Mouse (Mus musculus) liver, embryonic 16.5 days (tissue): ENCODE data around the gene Gm4869. TPM values are rescaled to one million over a fixed set of nuclear protein-coding genes. Genes with fewer than 3 reads are reported as not detected.

Experiments
- ATAC-seq: fragments of 200-750 bp; cut with Nextera tagmentation; 2 replicates; pipeline ENCODE4 v1.8.0; 2017; ENCODE audit warnings: low read depth, mild to moderate bottlenecking, moderate number of reproducible peaks, moderate library complexity
- H3K27ac ChIP-seq: fragments of 300-500 bp; sonication (generic); 2 replicates; pipeline ENCODE4 v1.5.1; 2014; ENCODE audit warnings: mild to moderate bottlenecking, low read length
- H3K27me3 ChIP-seq: fragments of 300-500 bp; sonication (generic); 2 replicates; pipeline ENCODE4 v1.6.1; 2014; ENCODE audit warnings: low read depth, low read length, mixed read lengths; ENCODE audit not compliant: control insufficient read depth, insufficient read depth
- H3K36me3 ChIP-seq: fragments of 300-500 bp; sonication (generic); 2 replicates; pipeline ENCODE4 v1.6.1; 2014; ENCODE audit warnings: mild to moderate bottlenecking; ENCODE audit not compliant: control insufficient read depth, insufficient read depth
- H3K4me1 ChIP-seq: fragments of 300-500 bp; sonication (generic); 2 replicates; pipeline ENCODE4 v1.6.1; 2014; ENCODE audit warnings: low read depth, low read length, mixed read lengths; ENCODE audit not compliant: control insufficient read depth
- H3K4me2 ChIP-seq: fragments of 300-500 bp; sonication (generic); 2 replicates; pipeline ENCODE4 v1.6.1; 2014; ENCODE audit warnings: low read depth, low read length, mixed read lengths
- H3K4me3 ChIP-seq: fragments of 300-500 bp; sonication (generic); 2 replicates; pipeline ENCODE4 v1.5.1; 2014; ENCODE audit warnings: low read depth, mild to moderate bottlenecking, low read length
- H3K9ac ChIP-seq: fragments of 300-500 bp; sonication (generic); 2 replicates; pipeline ENCODE4 v1.6.1; 2014; ENCODE audit warnings: low read depth, low read length
- H3K9me3 ChIP-seq: fragments of 300-500 bp; sonication (generic); replicated peaks from 2 replicates; pipeline ENCODE4 v1.6.1; 2016; ENCODE audit warnings: low read length; ENCODE audit not compliant: control insufficient read depth
- WGBS: fragments of 180-500 bp; shearing (Covaris S2); extraction: QIAGEN DNeasy Blood & Tissue Kit; methylation state at CpG from one replicate; pipeline ENCODE4 v1.1.7; 2014; ENCODE audit not compliant: insufficient replicate concordance; 5-methylcytosine and 5-hydroxymethylcytosine counted together
- polyA plus RNA-seq: library from polyadenylated mRNA; unstranded; fragments of >200 nt; fragmentation: Nextera tagmentation; extraction: Ambion mirVana; gene quantifications from 2 replicates; pipeline ENCODE4 v1.2.1, GENCODE M21; 2015

The Gm4869 gene
- polyA plus RNA-seq, 1 experiment from 2014 or later = not detected

DNA sequence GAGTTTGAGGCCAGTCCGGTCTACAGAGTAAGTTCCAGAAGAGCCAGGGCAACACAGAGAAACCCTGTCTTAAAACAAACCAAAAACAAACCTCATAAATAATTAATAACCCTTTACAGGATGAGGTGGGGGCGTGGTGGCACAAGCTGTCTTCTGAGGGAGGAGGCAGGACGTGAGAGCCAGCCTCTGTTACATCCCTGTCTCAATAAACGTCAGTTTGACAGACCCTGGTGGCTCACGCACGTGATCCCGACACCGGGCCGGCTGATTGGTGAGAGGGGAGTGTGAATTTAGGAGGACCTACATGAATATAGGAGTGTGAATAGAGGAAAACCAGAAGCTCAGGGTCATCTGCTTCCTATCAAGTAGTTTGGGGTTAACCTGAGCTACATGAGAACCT lies 63.8 kb downstream of the Gm4869 start:
- Histone ChIP-seq H3K9ac (peak overlapping the region; percentile 17; the same call in 1 of the 2 replicates), H3K27ac (peak overlapping the region; percentile 52)

DNA sequence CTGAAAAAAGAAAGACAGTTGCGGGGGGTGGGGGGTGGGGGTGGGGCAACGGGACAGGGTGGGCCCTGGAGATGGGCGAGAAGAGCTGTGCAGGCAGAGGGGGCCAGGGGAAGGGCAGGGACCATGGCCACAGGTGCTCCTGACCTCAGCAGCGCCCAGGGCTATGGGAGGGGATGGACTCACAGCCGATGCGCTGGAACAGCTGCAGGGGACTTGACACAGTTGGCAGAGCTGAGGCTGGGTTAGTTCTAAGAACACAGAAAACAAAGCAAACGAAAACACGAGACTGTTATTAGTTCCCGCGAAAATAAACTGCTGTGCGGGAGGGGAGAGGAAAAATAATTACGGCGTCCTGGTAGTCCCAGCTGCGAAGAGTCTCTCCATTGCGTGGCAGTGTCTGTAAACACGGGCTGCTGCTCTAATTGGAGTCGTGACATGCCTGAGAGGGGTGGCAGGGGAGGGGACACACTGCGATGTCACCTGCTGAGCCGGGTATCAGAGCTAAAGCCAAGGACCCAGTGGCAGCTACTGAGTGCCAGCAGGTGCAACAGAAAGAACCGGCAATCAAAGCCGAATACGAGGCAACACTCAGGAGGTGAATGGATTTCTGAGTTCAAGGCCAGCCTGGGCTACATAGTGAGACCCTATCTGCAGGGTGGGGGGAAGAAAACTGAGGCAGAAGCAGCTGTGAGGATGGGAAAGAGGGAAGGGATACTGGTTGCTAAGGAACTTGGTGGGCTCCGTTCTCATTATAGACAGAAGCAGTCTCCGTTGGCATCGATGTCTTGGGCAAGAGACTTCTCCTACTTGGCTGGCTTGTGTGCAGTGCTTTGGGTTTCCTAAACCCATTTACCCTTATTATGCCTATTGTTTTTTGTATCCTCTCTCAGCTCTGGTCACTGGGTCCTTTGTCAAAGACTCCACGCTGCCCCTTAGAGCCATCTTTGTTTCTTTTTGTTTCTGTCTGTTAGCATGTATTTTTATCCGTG lies 64.9 kb downstream of the Gm4869 start:
- Histone ChIP-seq H3K27me3 (no peaks in the 10 kb centered on the region), H3K9ac (no peak overlapping the region), H3K9me3 (no peaks in the 10 kb centered on the region), H3K4me1 (peaks cover 41% of the 10 kb centered on the region), H3K4me2 (no peak overlapping the region), H3K27ac (peak overlapping the region; percentile 29; the same call in 1 of the 2 replicates), H3K4me3 (no peak overlapping the region), H3K36me3 (no peaks in the 10 kb centered on the region)
- ATAC-seq = no peak
- 65% methylated on average over 27 of the region's 27 CpGs for WGBS

More for the DNA sequence above, 63.8 kb downstream of the Gm4869 start:
- no peaks in the 10 kb centered on the region for H3K27me3 ChIP-seq
- WGBS = 36% methylated on average over 9 of the region's 9 CpGs
- ATAC-seq = no peak
- H3K9me3 ChIP-seq = no peaks in the 10 kb centered on the region
- H3K4me2 ChIP-seq = peak overlapping the region; percentile 36
- no peak overlapping the region; the same call in 1 of the 2 replicates for H3K4me3 ChIP-seq
- peaks cover 40% of the 10 kb centered on the region for H3K4me1 ChIP-seq
- H3K36me3 ChIP-seq = no peaks in the 10 kb centered on the region

DNA sequence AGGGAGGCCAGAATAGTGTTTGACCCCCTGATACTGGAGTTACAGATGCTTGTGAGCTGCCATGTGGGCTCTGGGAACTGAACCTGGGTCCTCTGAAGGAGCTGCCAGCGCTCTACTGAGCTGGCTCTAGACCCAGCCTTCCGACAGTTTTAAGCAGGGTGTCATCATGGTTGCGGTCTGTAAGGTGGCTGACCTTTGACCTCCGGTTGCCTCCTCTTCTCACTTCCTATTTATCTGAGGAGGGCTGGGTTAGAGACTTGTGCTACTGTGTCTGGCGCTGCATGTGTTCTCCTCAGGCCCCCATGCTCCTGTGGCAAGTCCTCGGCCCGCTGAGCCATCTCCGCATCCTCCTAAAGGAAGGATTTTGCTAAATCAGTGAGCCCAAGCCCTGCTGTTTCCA lies 68.5 kb downstream of the Gm4869 start:
- no peak for ATAC-seq
- 64% methylated on average over 8 of the region's 8 CpGs for WGBS
- peaks cover 18% of the 10 kb centered on the region for H3K4me1 ChIP-seq

DNA sequence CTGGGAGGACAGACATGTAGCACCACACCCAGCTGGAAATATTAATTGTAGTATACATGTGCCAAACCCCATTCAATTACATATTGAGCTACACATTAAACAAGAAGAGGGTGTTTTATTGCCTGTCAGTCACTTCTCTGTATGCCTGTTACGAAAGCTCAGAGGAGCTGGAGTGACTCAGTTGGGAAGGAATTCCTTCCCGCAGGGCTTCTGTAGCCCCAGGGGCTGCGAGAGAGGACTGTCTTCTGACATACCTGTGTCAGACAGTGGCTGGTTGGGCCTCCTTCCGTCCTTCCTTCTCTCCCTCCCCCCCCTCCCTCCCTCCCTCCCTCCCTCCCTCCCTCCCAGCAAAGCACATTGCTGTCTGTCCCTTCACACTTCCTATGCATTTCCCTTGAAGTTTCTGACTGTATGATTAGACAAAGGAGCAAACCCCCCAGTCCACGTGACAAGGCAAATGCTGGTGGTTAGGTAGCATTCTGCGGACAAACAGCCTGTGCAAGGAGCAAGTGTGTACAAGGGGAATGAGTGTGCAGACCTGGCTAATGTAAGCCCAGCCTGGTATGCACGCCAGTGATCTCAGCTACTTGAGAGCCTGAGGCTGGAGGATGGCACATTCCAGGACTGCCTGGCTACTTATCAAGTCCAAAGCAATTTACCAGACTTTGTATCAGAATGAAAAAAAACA lies 69.5 kb downstream of the Gm4869 start:
- 0 out of 2 replicates have a peak, but pooled peaks have one; percentile 16 for ATAC-seq
- Histone ChIP-seq H3K9me3 (no peaks in the 10 kb centered on the region), H3K27ac (no peak overlapping the region), H3K27me3 (no peaks in the 10 kb centered on the region), H3K36me3 (no peaks in the 10 kb centered on the region), H3K4me1 (peaks cover 15% of the 10 kb centered on the region), H3K4me2 (no peak overlapping the region), H3K4me3 (no peak overlapping the region), H3K9ac (no peak overlapping the region)
- WGBS = 24% methylated on average over 7 of the region's 7 CpGs

More for the DNA sequence above, 68.5 kb downstream of the Gm4869 start:
- H3K27me3 ChIP-seq = no peaks in the 10 kb centered on the region
- no peak overlapping the region for H3K4me3 ChIP-seq
- H3K9ac ChIP-seq = no peak overlapping the region
- no peak overlapping the region for H3K27ac ChIP-seq
- no peaks in the 10 kb centered on the region for H3K9me3 ChIP-seq
- H3K36me3 ChIP-seq = no peaks in the 10 kb centered on the region
- no peak overlapping the region for H3K4me2 ChIP-seq

DNA sequence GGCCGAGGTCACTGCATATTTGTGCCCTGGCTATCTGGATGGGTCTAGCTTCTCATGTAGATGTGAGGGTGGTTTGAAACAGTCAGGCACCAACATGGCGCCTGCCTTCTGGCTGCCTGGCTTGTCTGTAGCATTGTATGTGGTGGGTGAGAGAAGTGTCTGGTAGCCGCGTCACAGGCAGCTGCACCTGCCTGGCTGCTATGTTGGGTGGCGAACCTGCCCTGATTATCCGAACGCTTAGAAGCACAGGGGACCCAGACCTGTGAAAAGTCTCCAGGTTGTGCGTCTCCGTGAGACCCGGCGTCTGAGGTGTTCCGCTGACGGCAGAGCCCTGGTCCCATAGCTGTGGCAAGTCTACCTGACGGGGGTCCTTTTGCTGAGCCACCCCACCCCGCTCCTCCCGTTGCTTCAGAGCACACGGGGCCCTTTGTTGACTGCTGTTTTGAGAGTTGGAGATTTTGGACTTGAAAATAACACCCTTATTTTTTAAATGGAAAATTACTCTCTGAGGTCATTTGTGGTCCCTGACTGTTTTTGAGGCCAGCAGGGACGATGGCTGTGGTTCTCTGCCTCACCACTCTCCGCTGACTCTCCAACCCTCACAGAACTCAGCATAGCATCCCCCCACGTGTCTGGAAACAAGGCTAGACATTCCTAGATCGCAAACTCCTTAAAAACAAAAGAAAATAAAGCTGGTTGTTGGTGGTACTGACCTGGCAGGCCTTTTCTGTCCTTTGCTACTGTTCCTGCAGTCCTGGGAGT lies 71.9 kb downstream of the Gm4869 start:
- H3K4me3 ChIP-seq = no peak overlapping the region
- ATAC-seq = no peak
- no peaks in the 10 kb centered on the region for H3K9me3 ChIP-seq
- no peaks in the 10 kb centered on the region for H3K27me3 ChIP-seq
- H3K27ac ChIP-seq = no peak overlapping the region
- 79% methylated on average over 21 of the region's 21 CpGs for WGBS
- H3K9ac ChIP-seq = no peak overlapping the region
- no peak overlapping the region for H3K4me2 ChIP-seq
- no peaks in the 10 kb centered on the region for H3K36me3 ChIP-seq
- H3K4me1 ChIP-seq = peaks cover 15% of the 10 kb centered on the region

DNA sequence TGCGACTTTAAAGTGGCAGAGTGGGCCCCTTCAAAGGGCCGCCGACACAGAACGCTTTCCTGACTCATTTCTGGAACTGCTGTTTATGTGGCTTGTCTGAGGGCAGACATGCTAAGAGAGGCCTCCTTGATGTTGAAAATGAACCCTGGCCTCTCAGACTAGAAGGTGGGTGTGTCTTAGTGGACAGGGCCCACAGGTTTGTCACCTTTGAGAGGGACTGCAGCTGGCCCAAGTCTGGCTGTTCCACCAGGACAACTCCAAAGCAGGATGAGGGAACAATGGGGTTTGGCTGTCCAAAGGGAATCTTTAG lies 72.4 kb downstream of the Gm4869 start:
- no peak for ATAC-seq
- no peak overlapping the region for H3K4me2 ChIP-seq
- H3K9ac ChIP-seq = no peak overlapping the region
- WGBS = 59% methylated on average over 4 of the region's 4 CpGs
- no peaks in the 10 kb centered on the region for H3K27me3 ChIP-seq
- H3K4me1 ChIP-seq = peaks cover 15% of the 10 kb centered on the region
- H3K36me3 ChIP-seq = no peaks in the 10 kb centered on the region
- H3K27ac ChIP-seq = no peak overlapping the region
- no peak overlapping the region for H3K4me3 ChIP-seq
- H3K9me3 ChIP-seq = no peaks in the 10 kb centered on the region

DNA sequence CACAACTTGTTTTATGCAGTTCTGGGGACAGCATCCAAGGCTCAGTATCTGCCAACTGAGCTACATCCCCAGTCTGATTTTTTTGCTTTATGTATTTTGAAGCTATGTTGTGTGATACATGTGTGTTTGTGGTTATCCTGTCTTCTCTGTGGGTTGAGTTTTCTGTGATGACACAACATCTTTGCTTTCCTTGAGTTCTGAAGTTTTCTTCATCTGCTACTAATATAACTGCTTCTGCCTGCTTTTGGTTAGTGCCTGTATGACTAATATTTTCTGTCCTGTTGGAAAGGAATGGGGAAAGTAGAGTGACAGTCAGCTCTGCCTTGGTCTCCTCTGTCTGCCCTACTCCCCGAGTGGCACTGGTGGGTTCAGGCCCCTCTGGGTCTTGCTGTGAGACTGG lies 75.8 kb downstream of the Gm4869 start:
- H3K4me2 ChIP-seq = no peak overlapping the region
- no peaks in the 10 kb centered on the region; the same call in 1 of the 2 replicates for H3K36me3 ChIP-seq
- H3K9ac ChIP-seq = no peak overlapping the region
- H3K27me3 ChIP-seq = no peaks in the 10 kb centered on the region
- H3K4me3 ChIP-seq = no peak overlapping the region
- 40% methylated on average over 1 of the region's 1 CpGs for WGBS
- no peak overlapping the region for H3K27ac ChIP-seq
- H3K4me1 ChIP-seq = peaks cover 2% of the 10 kb centered on the region; the same call in 1 of the 2 replicates
- no peaks in the 10 kb centered on the region for H3K9me3 ChIP-seq
- ATAC-seq = no peak

DNA sequence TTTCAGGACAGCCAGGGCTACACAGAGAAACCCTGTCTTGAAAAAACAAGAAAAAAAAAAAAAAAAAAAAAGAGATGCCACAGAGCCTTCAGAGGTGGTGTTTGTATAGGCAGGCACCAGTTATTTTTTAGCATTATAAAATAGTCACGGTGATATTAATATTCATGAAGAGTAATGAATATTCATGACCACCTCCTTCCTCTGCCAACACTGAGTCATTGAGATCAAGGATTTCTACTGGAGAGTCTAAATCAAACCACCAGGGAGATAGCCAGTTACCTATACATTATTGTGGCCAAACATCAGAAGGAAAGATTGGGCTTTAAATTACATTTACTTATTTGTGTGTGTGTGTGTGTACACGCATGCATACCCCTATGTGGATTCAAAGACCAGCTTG lies 81.3 kb downstream of the Gm4869 start:
- H3K4me2 ChIP-seq = no peak overlapping the region
- no peak for ATAC-seq
- H3K27me3 ChIP-seq = no peaks in the 10 kb centered on the region
- 73% methylated on average over 2 of the region's 2 CpGs for WGBS
- no peak overlapping the region for H3K9ac ChIP-seq
- no peaks in the 10 kb centered on the region; the same call in 1 of the 2 replicates for H3K36me3 ChIP-seq
- no peak overlapping the region for H3K4me3 ChIP-seq
- H3K27ac ChIP-seq = no peak overlapping the region
- H3K9me3 ChIP-seq = no peaks in the 10 kb centered on the region
- H3K4me1 ChIP-seq = no peaks in the 10 kb centered on the region
